Mouse (Mus musculus) cerebellum, postnatal 25 days (tissue): ENCODE measurements around the gene Rex2.
"Not testable (repeated sequence)": the region's sequence is repeated elsewhere in the genome, so short reads cannot be mapped to it uniquely, and the experiment has no call there.

Source experiments
- DNase-seq, 2 experiments: peaks; one replicate each; pipeline ENCODE4 v3.0.0; 2021; ENCODE audit warnings: mixed read lengths in 2 of 2

Rex2 gene

GRCm38 (mm10) chr4:147021550-147021949 lies at the start of gene Rex2:
Rex2 (plus strand) TSS chr4:147021850.
- DNase-seq, result not testable (repeated sequence)

GRCm38 (mm10) chr4:146976581-146976980 lies 45.1 kb upstream of the Rex2 start:
- DNase-seq, result not testable (repeated sequence)

- not testable (repeated sequence) for DNase-seq
These were observed 3.2 kb upstream of the Rex2 start for GRCm38 (mm10) chr4:147018400-147018799.

GRCm38 (mm10) chr4:147026374-147026773 lies 4.7 kb downstream of the Rex2 start:
- DNase-seq, result not testable (repeated sequence)

- not testable (repeated sequence) for DNase-seq
These were observed 9.8 kb downstream of the Rex2 start for GRCm38 (mm10) chr4:147031308-147032036.

GRCm38 (mm10) chr4:147063768-147064167 lies 42.1 kb downstream of the Rex2 start:
- not testable (repeated sequence) for DNase-seq

- not testable (repeated sequence) for DNase-seq
These were observed 44.2 kb downstream of the Rex2 start for GRCm38 (mm10) chr4:147065861-147066260.

GRCm38 (mm10) chr4:147066380-147066779 lies 44.7 kb downstream of the Rex2 start:
- not testable (repeated sequence) for DNase-seq

- not testable (repeated sequence) for DNase-seq
These were observed 74.0 kb downstream of the Rex2 start for GRCm38 (mm10) chr4:147095641-147096040.

- peak in 1 of 2 experiments; percentile 8 for DNase-seq
These were observed 80.3 kb downstream of the Rex2 start for GRCm38 (mm10) chr4:147101666-147102626.

- DNase-seq, result not testable (repeated sequence)
These were observed 82.2 kb downstream of the Rex2 start for GRCm38 (mm10) chr4:147103814-147104213.
